Comparison of ENCODE assay signal across 25 mouse cellular contexts in the genomic region with DNA sequence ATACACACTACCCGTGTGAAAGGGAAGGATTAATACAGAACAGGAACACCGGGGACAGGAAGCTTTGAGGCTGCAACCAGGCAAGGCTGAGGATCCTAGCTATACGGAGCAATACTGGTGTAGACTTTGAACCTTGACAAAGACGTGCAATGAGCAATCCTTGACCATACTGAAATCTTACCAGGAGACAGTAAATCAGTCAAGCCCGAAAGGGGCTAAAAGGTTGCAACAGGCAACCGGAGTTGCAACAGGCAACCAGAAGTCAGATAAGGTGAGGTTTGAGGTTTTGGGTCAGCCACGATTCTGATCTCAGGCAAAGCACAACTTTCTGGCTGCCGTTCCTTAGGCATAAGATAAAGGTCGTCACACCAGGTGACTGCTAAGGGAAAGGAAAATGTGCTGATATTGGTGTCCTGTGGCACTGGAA. TPM values are rescaled to one million over a fixed set of nuclear protein-coding genes. Genes with fewer than 3 reads are reported as not detected.
DNase-seq lines count a peak whose midpoint lies in the region; ATAC-seq and TF ChIP-seq lines count a peak whose summit lies in the region.
"Had no signal": no experiment of that assay in that cellular context is flagged by ENCODE, and none has a peak within 500 bp of the region (broad histone marks: within the 10 kb centered on the region; RNA-seq: fewer than 3 reads in every experiment).

No protein-coding gene starts in this region.

- peaks cover 2% of the 10 kb centered on the region for H3K4me1 ChIP-seq in liver, adult 2 months (ENCODE audit: control insufficient read depth, insufficient read depth, low read length)
- H3K4me1 ChIP-seq in liver, embryonic 12.5 days, result peaks cover 9% of the 10 kb centered on the region; the same call in 1 of the 2 replicates
- H3K4me1 ChIP-seq in intestine, embryonic 15.5 days (replicated peaks), result no peaks in the 10 kb centered on the region
- H3K4me1 ChIP-seq in small intestine, adult 2 months (ENCODE audit: control insufficient read depth, insufficient read depth, insufficient read length, low read length), result no peaks in the 10 kb centered on the region
- peaks cover 8% of the 10 kb centered on the region for H3K4me1 ChIP-seq in forebrain, embryonic 10.5 days
- H3K4me1 ChIP-seq in midbrain, embryonic 10.5 days, result peaks cover 7% of the 10 kb centered on the region; the same call in 1 of the 2 replicates
- H3K4me1 ChIP-seq: neural tube, embryonic 12.5 days had no signal

- H3K27me3 ChIP-seq in liver, adult 2 months (ENCODE audit: control insufficient read depth, insufficient read depth, low read length), result no peaks in the 10 kb centered on the region
- H3K27me3 ChIP-seq in liver, embryonic 12.5 days (replicated peaks), result peaks cover 10% of the 10 kb centered on the region
- no peaks in the 10 kb centered on the region for H3K27me3 ChIP-seq in intestine, embryonic 15.5 days (replicated peaks)
- H3K27me3 ChIP-seq in small intestine, adult 2 months (ENCODE audit: control insufficient read depth, insufficient read depth, low read length), result no peaks in the 10 kb centered on the region
- H3K27me3 ChIP-seq in forebrain, embryonic 10.5 days (ENCODE audit: poor library complexity, severe bottlenecking), result peaks cover 7% of the 10 kb centered on the region; the same call in 1 of the 2 replicates
- H3K27me3 ChIP-seq in midbrain, embryonic 10.5 days (ENCODE audit: low read depth, poor library complexity, severe bottlenecking), result no peaks in the 10 kb centered on the region
- H3K27me3 ChIP-seq: embryonic facial prominence, embryonic 13.5 days; neural tube, embryonic 12.5 days had no signal

- no peak for TF ChIP-seq CTCF in liver, adult 2 months (IDR thresholded peaks at IDR 0.05; ENCODE audit: low read depth, low read length)
- no peak for TF ChIP-seq CTCF in small intestine, adult 2 months (IDR thresholded peaks at IDR 0.05; ENCODE audit: extremely low read depth, insufficient read length, insufficient replicate concordance, low read depth, low read length)

- 41% methylated on average over 9 of the region's 9 CpGs for WGBS in liver, adult 2 months
- 23% methylated on average over 9 of the region's 9 CpGs for WGBS in liver, embryonic 12.5 days (ENCODE audit: insufficient replicate concordance)
- WGBS in intestine, embryonic 15.5 days, result 50% methylated on average over 9 of the region's 9 CpGs
- 23% methylated on average over 9 of the region's 9 CpGs for WGBS in small intestine, adult 2 months
- 90% methylated on average over 9 of the region's 9 CpGs for WGBS in forebrain, embryonic 10.5 days
- WGBS in midbrain, embryonic 10.5 days, result 90% methylated on average over 9 of the region's 9 CpGs

- H3K27ac ChIP-seq in liver, adult 2 months (replicated peaks; ENCODE audit: insufficient read depth, low read depth, low read length), result no peak overlapping the region
- no peak overlapping the region for H3K27ac ChIP-seq in liver, embryonic 12.5 days
- H3K27ac ChIP-seq in intestine, embryonic 15.5 days, result peak overlapping the region; percentile 68
- peak overlapping the region; percentile 54; the same call in 1 of the 2 replicates for H3K27ac ChIP-seq in small intestine, adult 2 months (ENCODE audit: insufficient read depth, low read depth, low read length)
- H3K27ac ChIP-seq in forebrain, embryonic 10.5 days, result no peak overlapping the region
- H3K27ac ChIP-seq in midbrain, embryonic 10.5 days (replicated peaks), result no peak overlapping the region
- H3K27ac ChIP-seq: embryonic facial prominence, embryonic 13.5 days; hindbrain, embryonic 14.5 days; kidney, postnatal 0 days; neural tube, embryonic 12.5 days had no signal

- no peaks in the 10 kb centered on the region for H3K9me3 ChIP-seq in liver, embryonic 12.5 days (replicated peaks)
- H3K9me3 ChIP-seq in intestine, embryonic 15.5 days, result no peaks in the 10 kb centered on the region
- no peaks in the 10 kb centered on the region for H3K9me3 ChIP-seq in forebrain, embryonic 10.5 days
- H3K9me3 ChIP-seq in midbrain, embryonic 10.5 days (replicated peaks), result no peaks in the 10 kb centered on the region
- H3K9me3 ChIP-seq: embryonic facial prominence, embryonic 13.5 days; neural tube, embryonic 12.5 days had no signal

- no peak overlapping the region for H3K4me2 ChIP-seq in liver, embryonic 12.5 days
- peak overlapping the region; percentile 22; the same call in 1 of the 2 replicates for H3K4me2 ChIP-seq in intestine, embryonic 15.5 days (replicated peaks)
- H3K4me2 ChIP-seq: embryonic facial prominence, embryonic 13.5 days; hindbrain, embryonic 14.5 days; neural tube, embryonic 12.5 days had no signal

- no peak overlapping the region for H3K4me3 ChIP-seq in liver, adult 2 months (ENCODE audit: insufficient read depth, low read depth, low read length)
- H3K4me3 ChIP-seq in liver, embryonic 12.5 days, result no peak overlapping the region
- no peak overlapping the region for H3K4me3 ChIP-seq in intestine, embryonic 15.5 days (replicated peaks)
- H3K4me3 ChIP-seq in small intestine, adult 2 months (ENCODE audit: low read depth, low read length), result peak overlapping the region; percentile 23
- no peak overlapping the region for H3K4me3 ChIP-seq in forebrain, embryonic 10.5 days
- H3K4me3 ChIP-seq in midbrain, embryonic 10.5 days, result no peak overlapping the region
- H3K4me3 ChIP-seq: embryonic facial prominence, embryonic 13.5 days; erythroblast, embryonic 14.5 days; neural tube, embryonic 12.5 days had no signal

- TF ChIP-seq POLR2A in liver, adult 2 months (IDR thresholded peaks at IDR 0.05; ENCODE audit: extremely low read depth, insufficient read depth, low read length), result no peak
- TF ChIP-seq POLR2A in small intestine, adult 2 months (IDR thresholded peaks at IDR 0.05; ENCODE audit: low read depth, low read length), result no peak

- no peak for ATAC-seq in liver, embryonic 12.5 days
- ATAC-seq in intestine, embryonic 15.5 days, result peak; percentile 94
- ATAC-seq in monocyte, adult 5-6 weeks (replicated peaks; ENCODE audit: insufficient number of reproducible peaks, low FRiP score, low TSS enrichment, poor library complexity, severe bottlenecking), result no peak
- ATAC-seq: activated CD4-positive, CD25-positive, alpha-beta regulatory T cell, adult 4 months; forebrain, embryonic 14.5 days; liver, postnatal 0 days; lung, postnatal 0 days had no signal

- H3K36me3 ChIP-seq in liver, adult 2 months (ENCODE audit: control insufficient read depth, insufficient read depth, low read length), result no peaks in the 10 kb centered on the region
- H3K36me3 ChIP-seq in liver, embryonic 12.5 days, result no peaks in the 10 kb centered on the region
- no peaks in the 10 kb centered on the region for H3K36me3 ChIP-seq in intestine, embryonic 15.5 days
- no peaks in the 10 kb centered on the region for H3K36me3 ChIP-seq in small intestine, adult 2 months (ENCODE audit: control insufficient read depth, insufficient read depth, low read length)
- no peaks in the 10 kb centered on the region for H3K36me3 ChIP-seq in forebrain, embryonic 10.5 days (replicated peaks)
- H3K36me3 ChIP-seq in midbrain, embryonic 10.5 days, result no peaks in the 10 kb centered on the region
- H3K36me3 ChIP-seq: embryonic facial prominence, embryonic 13.5 days; neural tube, embryonic 12.5 days had no signal

- no peaks in the 10 kb centered on the region for H3K79me2 ChIP-seq in liver, adult 2 months (ENCODE audit: control insufficient read depth, insufficient read depth, low read length)

- peak; percentile 62 for DNase-seq in liver, adult 2 months (ENCODE audit: extremely low read depth, low read depth, low spot score)
- peak; percentile 25 for DNase-seq in fat pad, adult 2 months (ENCODE audit: extremely low read depth, low read depth, low spot score)
- no peak for DNase-seq in forebrain, embryonic 10.5 days (ENCODE audit: extremely low spot score, low spot score)
- no peak for DNase-seq in midbrain, embryonic 10.5 days (ENCODE audit: low spot score)
- DNase-seq: cerebellum, adult 11-12 months; cerebellum, postnatal 10 days; kidney, adult 11 months; layer of hippocampus, adult 9-11 months; left cerebral cortex, postnatal 4 days; liver; liver, postnatal 0 days; midbrain, embryonic 14.5 days; thymus, postnatal 25 days had no signal

- no peak overlapping the region for H3K9ac ChIP-seq in liver, adult 2 months (ENCODE audit: low read depth, low read length)
- no peak overlapping the region for H3K9ac ChIP-seq in liver, embryonic 12.5 days
- H3K9ac ChIP-seq in intestine, embryonic 15.5 days, result no peak overlapping the region
- H3K9ac ChIP-seq: embryonic facial prominence, embryonic 13.5 days; hindbrain, embryonic 14.5 days; liver, postnatal 0 days; neural tube, embryonic 12.5 days had no signal

RNA-seq across cellular contexts. Expression of a gene that starts 10.5 kb away (rescaled TPM):
- total RNA-seq in liver, adult 2 months (2014; rRNA removed), result 25.7 and 29.5 TPM in 2 replicates
- polyA plus RNA-seq in liver, adult 2 months (2012; rRNA removed), result 6.7 and 6.8 TPM in 2 replicates
- polyA plus RNA-seq in liver, embryonic 12.5 days (2016; fragmentation: Nextera tagmentation; extraction: Ambion mirVana), result 18.9 and 20.3 TPM in 2 replicates
- 41.6 and 42.2 TPM in 2 replicates for polyA plus RNA-seq in intestine, embryonic 15.5 days (2015; fragmentation: Nextera tagmentation; extraction: Ambion mirVana)
- polyA plus RNA-seq in small intestine, adult 2 months (2012; rRNA removed), result 6.9 and 14.9 TPM in 2 replicates
- 73.5 and 74.2 TPM in 2 replicates for polyA plus RNA-seq in forebrain, embryonic 10.5 days (2016; fragmentation: Nextera tagmentation; extraction: Ambion mirVana)
- polyA plus RNA-seq in midbrain, embryonic 10.5 days (2016; fragmentation: Nextera tagmentation; extraction: Ambion mirVana), result 64.5 and 81.5 TPM in 2 replicates
- total RNA-seq in monocyte, adult 5-6 weeks (2017), result 13.4 to 22.9 TPM (median 19.7 TPM) in 3 replicates

Comparison
In these comparisons a context has a peak if more than half of its experiments do, and no peak if none do; other contexts are left out.
1. DNase-seq: peak in liver, adult 2 months (single experiment) and fat pad, adult 2 months (single experiment); none in forebrain, embryonic 10.5 days (single experiment) and midbrain, embryonic 10.5 days (single experiment).
2. H3K27ac ChIP-seq: peak in intestine, embryonic 15.5 days (single experiment) and small intestine, adult 2 months (single experiment); none in liver, adult 2 months (single experiment), liver, embryonic 12.5 days (single experiment), forebrain, embryonic 10.5 days (single experiment) and midbrain, embryonic 10.5 days (single experiment).